ENCODE assay signal across 19 mouse cellular contexts in the genomic region with DNA sequence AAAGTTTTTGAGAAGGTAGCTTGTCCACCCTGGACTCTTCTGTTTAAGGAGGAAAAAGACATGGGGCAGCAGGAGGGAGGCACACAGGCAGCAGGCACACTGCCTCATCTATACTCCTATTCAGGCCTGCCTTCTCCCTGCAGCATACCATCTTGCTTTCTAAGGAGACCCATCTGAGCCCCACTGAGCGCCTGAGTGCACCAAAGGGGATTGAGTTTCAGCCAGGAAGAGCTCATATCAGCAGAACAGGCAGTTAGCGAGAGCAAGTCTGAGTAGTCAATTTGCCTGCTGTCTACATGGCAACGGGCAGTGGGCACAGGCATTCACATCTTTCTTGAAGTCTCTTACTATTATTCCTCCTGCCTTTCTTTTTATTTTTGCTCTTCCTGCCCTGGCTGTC.
"Had no signal": no experiment of that assay in that cellular context is flagged by ENCODE, and none has a peak within 500 bp of the region (broad histone marks: within the 10 kb centered on the region; RNA-seq: fewer than 3 reads in every experiment).

No protein-coding gene starts in this region.

- ATAC-seq: intestine, postnatal 0 days; liver, postnatal 0 days; lung, postnatal 0 days had no signal

- H3K36me3 ChIP-seq: limb, embryonic 12.5 days; limb, embryonic 15.5 days; stomach, embryonic 15.5 days had no signal

- H3K4me1 ChIP-seq: stomach, embryonic 15.5 days had no signal

- H3K4me3 ChIP-seq: limb, embryonic 12.5 days; limb, embryonic 15.5 days; stomach, embryonic 15.5 days had no signal

- H3K4me2 ChIP-seq: limb, embryonic 12.5 days; limb, embryonic 15.5 days; liver, embryonic 11.5 days; lung, embryonic 14.5 days; midbrain, embryonic 11.5 days; stomach, embryonic 15.5 days had no signal

- H3K27ac ChIP-seq: limb, embryonic 12.5 days; limb, embryonic 15.5 days; liver, embryonic 14.5 days; macrophage; stomach, embryonic 15.5 days had no signal

- DNase-seq: kidney, adult 9 months; kidney, postnatal 36 days; left cerebral cortex, postnatal 4 days; liver, postnatal 0 days; lung, embryonic 14.5 days; midbrain, embryonic 14.5 days; retina, postnatal 1 day; right cerebral cortex, postnatal 25 days; spleen, adult 18-20 months; thymus, postnatal 25 days had no signal

- H3K9ac ChIP-seq: limb, embryonic 12.5 days; limb, embryonic 15.5 days; liver, embryonic 14.5 days; liver, postnatal 0 days; lung, embryonic 14.5 days; stomach, embryonic 15.5 days had no signal

- H3K9me3 ChIP-seq: limb, embryonic 15.5 days; stomach, embryonic 15.5 days had no signal

- H3K27me3 ChIP-seq: limb, embryonic 12.5 days; stomach, embryonic 15.5 days had no signal
